ENCODE assay signal across 21 mouse cellular contexts in the genomic region with DNA sequence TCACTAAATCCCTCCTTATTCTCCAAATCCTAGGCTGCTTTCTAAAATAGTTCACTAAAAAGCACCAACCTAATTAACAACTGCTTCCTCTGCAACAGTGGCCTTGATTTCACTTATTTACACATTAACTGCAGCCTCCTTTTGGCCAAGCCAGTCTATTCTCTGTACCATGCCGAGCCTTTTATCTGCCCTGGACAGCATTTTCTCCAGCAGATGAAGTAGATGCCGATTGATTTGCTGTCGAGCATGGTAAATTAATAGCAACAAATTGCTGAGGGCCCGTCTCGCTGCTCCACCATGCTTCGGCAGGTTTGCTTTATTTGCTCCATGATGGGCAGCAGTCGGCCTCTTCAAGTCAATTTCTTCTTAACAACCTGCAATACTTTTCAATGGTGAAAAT. TPM values are rescaled to one million over a fixed set of nuclear protein-coding genes. Genes with fewer than 3 reads are reported as not detected.
DNase-seq lines count a peak whose midpoint lies in the region; ATAC-seq and TF ChIP-seq lines count a peak whose summit lies in the region.
"Had no signal": no experiment of that assay in that cellular context is flagged by ENCODE, and none has a peak within 500 bp of the region (broad histone marks: within the 10 kb centered on the region; RNA-seq: fewer than 3 reads in every experiment).

No protein-coding gene starts in this region.

- no peaks in the 10 kb centered on the region for H3K9me3 ChIP-seq in midbrain, embryonic 11.5 days (ENCODE audit: control insufficient read depth, low read length)
- H3K9me3 ChIP-seq in midbrain, embryonic 10.5 days (replicated peaks): no peaks in the 10 kb centered on the region
- no peaks in the 10 kb centered on the region for H3K9me3 ChIP-seq in forebrain, postnatal 0 days (ENCODE audit: low read length)
- H3K9me3 ChIP-seq in midbrain, embryonic 14.5 days (ENCODE audit: control insufficient read depth, low read length): no peaks in the 10 kb centered on the region
- H3K9me3 ChIP-seq: embryonic facial prominence, embryonic 15.5 days; limb, embryonic 13.5 days had no signal

- H3K27ac ChIP-seq in midbrain, embryonic 11.5 days (ENCODE audit: low read depth, low read length): no peak overlapping the region
- H3K27ac ChIP-seq in midbrain, embryonic 10.5 days (replicated peaks): no peak overlapping the region
- H3K27ac ChIP-seq in forebrain, postnatal 0 days (ENCODE audit: low read depth, low read length): no peak overlapping the region
- no peak overlapping the region for H3K27ac ChIP-seq in midbrain, embryonic 14.5 days (replicated peaks; ENCODE audit: low read depth, low read length)
- H3K27ac ChIP-seq in left cerebral cortex, adult 2 months: no peak overlapping the region
- H3K27ac ChIP-seq: embryonic facial prominence, embryonic 15.5 days; limb, embryonic 13.5 days; liver, embryonic 14.5 days had no signal

- H3K9ac ChIP-seq in midbrain, embryonic 11.5 days (ENCODE audit: low read length): no peak overlapping the region
- H3K9ac ChIP-seq in forebrain, postnatal 0 days: no peak overlapping the region
- no peak overlapping the region for H3K9ac ChIP-seq in midbrain, embryonic 14.5 days (replicated peaks; ENCODE audit: low read length)
- H3K9ac ChIP-seq: embryonic facial prominence, embryonic 15.5 days; limb, embryonic 13.5 days; liver, embryonic 14.5 days had no signal

- ATAC-seq in midbrain, embryonic 11.5 days (ENCODE audit: low FRiP score): peak; percentile 48; the same call in 1 of the 2 replicates
- ATAC-seq in forebrain, postnatal 0 days: no peak
- ATAC-seq in midbrain, embryonic 14.5 days (ENCODE audit: low FRiP score, low TSS enrichment): no peak
- ATAC-seq: activated CD4-positive, CD25-positive, alpha-beta regulatory T cell, adult 4 months; intestine, postnatal 0 days; Patski had no signal

- H3K4me1 ChIP-seq in midbrain, embryonic 11.5 days (ENCODE audit: control insufficient read depth, insufficient read depth, low read length): peaks cover 14% of the 10 kb centered on the region
- H3K4me1 ChIP-seq in midbrain, embryonic 10.5 days: peaks cover 77% of the 10 kb centered on the region
- H3K4me1 ChIP-seq in forebrain, postnatal 0 days (ENCODE audit: insufficient read depth): peaks cover 3% of the 10 kb centered on the region; the same call in 1 of the 2 replicates
- peaks cover 44% of the 10 kb centered on the region for H3K4me1 ChIP-seq in midbrain, embryonic 14.5 days (ENCODE audit: control insufficient read depth, insufficient read depth, low read length)

- no peak for TF ChIP-seq CTCF in forebrain, postnatal 0 days (IDR thresholded peaks at IDR 0.05; ENCODE audit: low read depth)
- no peak for TF ChIP-seq CTCF in left cerebral cortex, adult 2 months (IDR thresholded peaks at IDR 0.05)

- intact Hi-C loops in left cerebral cortex, postnatal 36 days (cut with DNase I): loop anchor here (10.0 kb wide), 4 partner anchors 125 to 1025 kb away; no protein-coding TSS in a partner anchor
- intact Hi-C loops in left cerebral cortex, adult 2 months (cut with DNase I): no loop called here

- H3K4me3 ChIP-seq in midbrain, embryonic 11.5 days (ENCODE audit: low read depth, low read length): no peak overlapping the region
- H3K4me3 ChIP-seq in midbrain, embryonic 10.5 days: no peak overlapping the region
- H3K4me3 ChIP-seq in forebrain, postnatal 0 days (ENCODE audit: low read depth, low read length): peak overlapping the region; percentile 11
- no peak overlapping the region for H3K4me3 ChIP-seq in midbrain, embryonic 14.5 days (replicated peaks; ENCODE audit: low read depth, low read length)
- H3K4me3 ChIP-seq in left cerebral cortex, adult 2 months: no peak overlapping the region
- H3K4me3 ChIP-seq: embryonic facial prominence, embryonic 15.5 days; limb, embryonic 13.5 days; myocyte had no signal

- no peak for DNase-seq in midbrain, embryonic 11.5 days (ENCODE audit: low spot score, missing footprints)
- DNase-seq in midbrain, embryonic 10.5 days (ENCODE audit: low spot score): no peak
- DNase-seq in forebrain, postnatal 0 days: no peak
- DNase-seq in midbrain, embryonic 14.5 days: peak; percentile 38
- DNase-seq in left cerebral cortex, postnatal 36 days (ENCODE audit: low spot score in 2 of 2): no peak
- no peak for DNase-seq in left cerebral cortex, adult 2 months (ENCODE audit: extremely low spot score in 1 of 2, low spot score in 2 of 2)
- no peak for DNase-seq in right cerebral cortex, postnatal 4 days
- DNase-seq: adrenal gland, postnatal 36 days; cerebellum, postnatal 10 days; embryo, embryonic 11 days; heart, adult 18-20 months; heart, postnatal 4 days; kidney, postnatal 14 days; thymus, postnatal 36 days had no signal

- H3K4me2 ChIP-seq in midbrain, embryonic 11.5 days: no peak overlapping the region
- H3K4me2 ChIP-seq in forebrain, postnatal 0 days (ENCODE audit: low read depth): peak overlapping the region; percentile 28
- H3K4me2 ChIP-seq in midbrain, embryonic 14.5 days (ENCODE audit: low read length): peak overlapping the region; percentile 35
- H3K4me2 ChIP-seq: embryonic facial prominence, embryonic 15.5 days; limb, embryonic 13.5 days had no signal

- no peaks in the 10 kb centered on the region; the same call in 1 of the 2 replicates for H3K27me3 ChIP-seq in midbrain, embryonic 11.5 days (ENCODE audit: control insufficient read depth, insufficient read depth, low read length)
- H3K27me3 ChIP-seq in midbrain, embryonic 10.5 days (ENCODE audit: low read depth, poor library complexity, severe bottlenecking): peaks cover 11% of the 10 kb centered on the region; the same call in 1 of the 2 replicates
- H3K27me3 ChIP-seq in forebrain, postnatal 0 days (ENCODE audit: insufficient read depth, low read length): no peaks in the 10 kb centered on the region
- peaks cover 5% of the 10 kb centered on the region; the same call in 1 of the 2 replicates for H3K27me3 ChIP-seq in midbrain, embryonic 14.5 days (ENCODE audit: control insufficient read depth, insufficient read depth, low read length)
- H3K27me3 ChIP-seq: embryonic facial prominence, embryonic 15.5 days; limb, embryonic 13.5 days; Patski had no signal

- H3K36me3 ChIP-seq in midbrain, embryonic 11.5 days (ENCODE audit: control insufficient read depth, insufficient read depth, low read length): no peaks in the 10 kb centered on the region
- H3K36me3 ChIP-seq in midbrain, embryonic 10.5 days: peaks cover 62% of the 10 kb centered on the region
- no peaks in the 10 kb centered on the region for H3K36me3 ChIP-seq in forebrain, postnatal 0 days (ENCODE audit: insufficient read depth)
- peaks cover 9% of the 10 kb centered on the region for H3K36me3 ChIP-seq in midbrain, embryonic 14.5 days (ENCODE audit: control insufficient read depth, insufficient read depth, low read length)
- H3K36me3 ChIP-seq: embryonic facial prominence, embryonic 15.5 days had no signal

- WGBS in midbrain, embryonic 11.5 days: 49% methylated on average over 7 of the region's 7 CpGs
- WGBS in midbrain, embryonic 10.5 days: 51% methylated on average over 7 of the region's 7 CpGs
- WGBS in forebrain, postnatal 0 days: 45% methylated on average over 7 of the region's 7 CpGs
- WGBS in midbrain, embryonic 14.5 days: 34% methylated on average over 7 of the region's 7 CpGs

RNA-seq across cellular contexts. Expression of a gene that starts 7.7 kb away (rescaled TPM):
- polyA plus RNA-seq in midbrain, embryonic 11.5 days (2014; fragmentation: Nextera tagmentation; extraction: Ambion mirVana): 36.5 and 38.8 TPM in 2 replicates
- polyA plus RNA-seq in midbrain, embryonic 10.5 days (2016; fragmentation: Nextera tagmentation; extraction: Ambion mirVana): 19.0 and 23.6 TPM in 2 replicates
- 70.1 and 82.7 TPM in 2 replicates for total RNA-seq in forebrain, postnatal 0 days (2014; rRNA removed)
- polyA plus RNA-seq in forebrain, postnatal 0 days (2015; fragmentation: Nextera tagmentation; extraction: Ambion mirVana): 22.2 and 22.9 TPM in 2 replicates
- polyA plus RNA-seq in midbrain, embryonic 14.5 days (2014; fragmentation: Nextera tagmentation; extraction: Ambion mirVana): 34.5 and 39.6 TPM in 2 replicates
- 10 to 100 TPM; 39.0 to 46.1 TPM for total RNA-seq in left cerebral cortex, postnatal 36 days (2021)
- total RNA-seq in left cerebral cortex, adult 2 months (2021): 10 to 100 TPM; 36.0 to 39.1 TPM
